Mouse (Mus musculus): ENCODE results near the gene Muc16. TPM values are rescaled to one million over a fixed set of nuclear protein-coding genes. Genes with fewer than 3 reads are reported as not detected.

Muc16 gene
- polyA plus RNA-seq (2015; fragmentation: Nextera tagmentation; extraction: Ambion mirVana), result 1.1 and 1.7 TPM in 2 replicates

DNA sequence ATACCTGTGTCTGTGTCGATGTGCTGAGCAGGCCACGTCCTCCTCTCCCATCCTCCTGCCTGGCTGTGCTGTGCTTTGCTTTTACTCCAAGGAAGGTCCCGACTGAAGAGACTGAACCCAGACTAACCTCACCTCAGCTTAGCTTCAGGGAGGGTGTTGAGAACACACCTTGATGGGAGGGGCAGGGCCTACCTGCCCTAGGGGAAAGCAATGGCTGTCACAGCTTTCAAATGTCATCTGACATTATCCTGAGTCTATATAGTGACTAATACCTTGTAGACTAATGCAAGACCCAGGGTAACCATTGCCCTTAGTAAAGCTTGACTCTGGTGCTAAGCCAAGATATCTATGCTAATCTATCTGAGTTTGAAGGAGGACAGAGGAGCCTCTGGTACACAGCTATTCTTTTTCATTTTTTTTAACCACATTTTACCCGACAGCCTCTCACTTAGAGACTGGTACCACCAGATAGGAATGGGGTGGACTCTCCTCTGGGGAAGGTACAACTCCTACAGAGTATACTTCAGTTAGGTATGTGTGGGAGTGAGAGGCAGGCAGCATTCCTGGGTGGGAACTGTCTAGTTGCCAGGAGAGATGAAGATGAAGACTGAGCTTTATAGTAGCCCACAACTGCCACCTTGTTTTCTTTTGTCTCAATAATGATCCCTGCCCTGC, at the start of gene Muc16:
Gene Muc16, minus strand, starts transcription at position 51 of the 675 bp plus-strand sequence.
- H3K4me1 ChIP-seq (replicated peaks; ENCODE audit: control insufficient read depth, insufficient read depth, low read length), result no peaks in the 10 kb centered on the region
- no peaks in the 10 kb centered on the region for H3K9me3 ChIP-seq (ENCODE audit: control insufficient read depth, low read length)
- WGBS, result 76% methylated on average over 4 of the region's 4 CpGs
- no peak for ATAC-seq (ENCODE audit: low read depth)
- H3K9ac ChIP-seq (ENCODE audit: low read length), result no peak within 1 kb of the TSS
- H3K27me3 ChIP-seq (ENCODE audit: control insufficient read depth, insufficient read depth, low read depth, low read length), result no peaks in the 10 kb centered on the region
- H3K4me3 ChIP-seq (ENCODE audit: low read length), result no peak within 1 kb of the TSS
- no peak within 1 kb of the TSS for H3K4me2 ChIP-seq (ENCODE audit: low read depth, low read length)
- H3K36me3 ChIP-seq (ENCODE audit: control insufficient read depth, insufficient read depth, low read length), result no peaks in the 10 kb centered on the region
- no peak within 1 kb of the TSS for H3K27ac ChIP-seq (ENCODE audit: low read length)

DNA sequence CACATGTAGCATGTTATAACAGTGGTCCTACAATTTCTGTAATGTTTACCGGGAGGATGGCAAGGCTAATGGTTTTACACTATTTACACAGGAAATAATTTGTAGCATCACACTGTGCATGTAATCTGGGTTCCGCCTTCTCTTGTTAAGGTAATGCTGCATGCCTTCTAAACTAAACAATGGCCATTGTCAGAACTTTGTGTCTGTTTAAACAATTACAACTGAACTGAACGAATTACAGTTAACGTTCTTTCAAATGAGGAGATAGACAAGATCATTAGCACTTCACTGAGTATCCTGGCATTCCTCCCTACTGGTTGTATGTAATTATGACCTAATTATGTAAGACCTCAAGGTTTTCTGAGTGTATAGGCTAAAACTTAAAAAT, 48.4 kb upstream of the Muc16 start:
- no peak overlapping the region for H3K4me3 ChIP-seq (ENCODE audit: low read length)
- H3K4me1 ChIP-seq (replicated peaks; ENCODE audit: control insufficient read depth, insufficient read depth, low read length), result no peaks in the 10 kb centered on the region
- no peaks in the 10 kb centered on the region for H3K9me3 ChIP-seq (ENCODE audit: control insufficient read depth, low read length)
- H3K27ac ChIP-seq (ENCODE audit: low read length), result no peak overlapping the region
- no peak overlapping the region for H3K9ac ChIP-seq (ENCODE audit: low read length)
- H3K4me2 ChIP-seq (ENCODE audit: low read depth, low read length), result no peak overlapping the region
- no peak for ATAC-seq (ENCODE audit: low read depth)
- no peaks in the 10 kb centered on the region for H3K27me3 ChIP-seq (ENCODE audit: control insufficient read depth, insufficient read depth, low read depth, low read length)
- no peaks in the 10 kb centered on the region for H3K36me3 ChIP-seq (ENCODE audit: control insufficient read depth, insufficient read depth, low read length)
- WGBS, result 35% methylated on average over 4 of the region's 4 CpGs

DNA sequence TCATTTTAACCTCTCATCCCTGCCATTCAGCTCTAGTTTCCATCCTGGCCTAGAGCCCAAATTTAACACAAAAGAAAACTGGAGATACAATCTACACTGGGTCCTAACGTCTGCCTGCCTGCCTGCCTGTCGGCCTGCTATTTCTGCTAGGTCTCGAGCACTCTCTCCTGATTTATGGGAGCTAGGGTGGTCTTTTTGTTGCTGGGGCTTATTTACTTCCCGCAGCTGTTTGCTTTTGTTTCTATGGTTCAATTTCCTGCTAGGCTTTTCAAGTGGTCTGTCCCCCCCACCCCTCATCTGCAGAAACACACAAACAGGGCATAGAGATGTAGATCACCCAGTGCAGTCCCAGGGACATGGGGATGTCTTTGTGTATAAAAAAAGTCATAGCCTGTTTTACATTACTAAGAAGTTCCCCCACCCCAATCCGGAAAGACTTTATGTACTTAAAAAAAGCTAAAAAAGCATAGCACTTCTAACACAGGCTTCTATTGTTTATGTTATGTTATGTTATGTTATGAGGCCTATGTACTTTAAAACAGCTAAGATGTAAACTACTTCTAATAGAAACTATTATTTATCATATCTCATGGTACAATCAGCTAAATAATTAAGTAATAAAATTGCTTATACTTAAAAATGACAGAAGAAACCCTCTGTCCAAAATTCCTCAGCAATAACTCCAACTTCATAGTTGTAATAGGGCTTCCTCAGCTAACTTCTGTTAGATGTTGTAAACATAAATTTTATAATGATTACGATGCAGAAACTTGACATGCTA, 47.8 kb upstream of the Muc16 start:
- no peaks in the 10 kb centered on the region for H3K9me3 ChIP-seq (ENCODE audit: control insufficient read depth, low read length)
- peak; percentile 79 for ATAC-seq (ENCODE audit: low read depth)
- H3K9ac ChIP-seq (ENCODE audit: low read length), result no peak overlapping the region
- H3K27ac ChIP-seq (ENCODE audit: low read length), result peak overlapping the region; percentile 58
- H3K4me2 ChIP-seq (ENCODE audit: low read depth, low read length), result no peak overlapping the region
- no peaks in the 10 kb centered on the region for H3K27me3 ChIP-seq (ENCODE audit: control insufficient read depth, insufficient read depth, low read depth, low read length)
- H3K4me3 ChIP-seq (ENCODE audit: low read length), result no peak overlapping the region
- no peaks in the 10 kb centered on the region for H3K4me1 ChIP-seq (replicated peaks; ENCODE audit: control insufficient read depth, insufficient read depth, low read length)
- 21% methylated on average over 6 of the region's 6 CpGs for WGBS
- no peaks in the 10 kb centered on the region for H3K36me3 ChIP-seq (ENCODE audit: control insufficient read depth, insufficient read depth, low read length)

DNA sequence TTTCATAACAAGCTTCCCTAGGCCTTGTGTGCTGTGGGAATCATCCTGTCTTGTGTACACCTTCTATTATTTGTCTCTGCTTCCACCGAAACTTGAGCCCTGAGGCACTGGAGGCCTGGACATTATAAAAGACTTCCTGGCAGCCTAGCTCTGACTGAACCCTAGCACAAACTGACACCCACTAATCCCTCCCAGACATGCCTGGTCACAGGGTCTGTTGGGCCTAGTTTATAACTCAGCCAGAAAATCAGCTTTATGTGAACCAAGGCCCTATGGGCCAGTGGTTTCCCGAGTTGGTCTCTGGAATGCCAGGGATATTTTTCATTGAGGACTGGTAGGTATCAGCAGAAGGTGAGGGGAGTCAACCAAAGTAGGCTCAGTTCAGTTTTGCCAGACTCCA, 46.7 kb upstream of the Muc16 start:
- 40% methylated on average over 2 of the region's 2 CpGs for WGBS
- Histone ChIP-seq H3K27ac (ENCODE audit: low read length) (no peak overlapping the region), H3K36me3 (ENCODE audit: control insufficient read depth, insufficient read depth, low read length) (no peaks in the 10 kb centered on the region), H3K4me3 (ENCODE audit: low read length) (no peak overlapping the region), H3K9ac (ENCODE audit: low read length) (no peak overlapping the region), H3K4me2 (ENCODE audit: low read depth, low read length) (no peak overlapping the region), H3K27me3 (ENCODE audit: control insufficient read depth, insufficient read depth, low read depth, low read length) (no peaks in the 10 kb centered on the region), H3K4me1 (replicated peaks; ENCODE audit: control insufficient read depth, insufficient read depth, low read length) (no peaks in the 10 kb centered on the region), H3K9me3 (ENCODE audit: control insufficient read depth, low read length) (no peaks in the 10 kb centered on the region)
- no peak for ATAC-seq (ENCODE audit: low read depth)

DNA sequence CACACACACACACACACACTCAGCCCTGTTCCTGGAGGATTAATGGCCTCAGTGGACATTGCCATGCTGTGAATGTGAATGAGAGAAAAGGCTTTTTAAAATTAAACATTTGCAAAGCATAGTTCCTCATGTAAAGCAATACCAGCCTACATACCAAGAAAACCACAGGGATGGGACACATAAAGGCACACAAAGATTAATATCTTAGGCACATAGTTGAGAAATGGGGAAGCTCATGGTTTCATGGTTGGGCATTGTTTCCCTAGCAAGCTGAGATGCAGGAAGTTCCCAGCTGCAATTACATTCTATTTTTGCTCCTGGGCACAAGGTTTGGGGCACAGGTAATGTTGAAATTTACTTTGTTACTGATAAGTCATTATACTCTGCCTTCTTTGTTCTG, 31.3 kb upstream of the Muc16 start:
- Histone ChIP-seq H3K9ac (ENCODE audit: low read length) (no peak overlapping the region), H3K4me2 (ENCODE audit: low read depth, low read length) (no peak overlapping the region), H3K9me3 (ENCODE audit: control insufficient read depth, low read length) (no peaks in the 10 kb centered on the region), H3K36me3 (ENCODE audit: control insufficient read depth, insufficient read depth, low read length) (no peaks in the 10 kb centered on the region), H3K4me3 (ENCODE audit: low read length) (no peak overlapping the region), H3K27ac (ENCODE audit: low read length) (no peak overlapping the region), H3K27me3 (ENCODE audit: control insufficient read depth, insufficient read depth, low read depth, low read length) (no peaks in the 10 kb centered on the region), H3K4me1 (replicated peaks; ENCODE audit: control insufficient read depth, insufficient read depth, low read length) (no peaks in the 10 kb centered on the region)
- no peak for ATAC-seq (ENCODE audit: low read depth)

DNA sequence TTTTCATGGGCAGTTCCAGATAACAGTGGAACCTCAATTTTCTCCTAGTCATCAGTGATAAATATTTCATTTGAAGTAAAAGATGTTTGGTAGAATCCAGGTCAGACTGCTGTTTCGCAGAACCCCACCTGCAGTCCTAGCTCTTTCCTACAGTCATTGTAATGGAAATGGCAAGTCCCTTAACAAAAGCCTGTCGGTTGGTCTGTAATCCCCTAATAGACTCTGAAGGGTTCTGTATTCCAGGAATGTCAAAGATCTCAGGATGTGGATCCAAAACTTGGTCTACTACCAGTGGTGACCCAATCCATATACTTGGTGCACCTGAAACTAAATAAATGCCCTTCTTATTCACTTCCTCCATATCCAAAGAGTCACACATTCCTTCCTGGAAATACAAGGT, 76.0 kb downstream of the Muc16 start:
- H3K27me3 ChIP-seq (ENCODE audit: control insufficient read depth, insufficient read depth, low read depth, low read length), result no peaks in the 10 kb centered on the region
- H3K4me3 ChIP-seq (ENCODE audit: low read length), result no peak overlapping the region
- no peak overlapping the region for H3K4me2 ChIP-seq (ENCODE audit: low read depth, low read length)
- 69% methylated on average over 2 of the region's 2 CpGs for WGBS
- no peaks in the 10 kb centered on the region for H3K36me3 ChIP-seq (ENCODE audit: control insufficient read depth, insufficient read depth, low read length)
- H3K27ac ChIP-seq (ENCODE audit: low read length), result no peak overlapping the region
- H3K4me1 ChIP-seq (replicated peaks; ENCODE audit: control insufficient read depth, insufficient read depth, low read length), result no peaks in the 10 kb centered on the region
- H3K9me3 ChIP-seq (ENCODE audit: control insufficient read depth, low read length), result no peaks in the 10 kb centered on the region
- H3K9ac ChIP-seq (ENCODE audit: low read length), result no peak overlapping the region
- ATAC-seq (ENCODE audit: low read depth), result no peak

DNA sequence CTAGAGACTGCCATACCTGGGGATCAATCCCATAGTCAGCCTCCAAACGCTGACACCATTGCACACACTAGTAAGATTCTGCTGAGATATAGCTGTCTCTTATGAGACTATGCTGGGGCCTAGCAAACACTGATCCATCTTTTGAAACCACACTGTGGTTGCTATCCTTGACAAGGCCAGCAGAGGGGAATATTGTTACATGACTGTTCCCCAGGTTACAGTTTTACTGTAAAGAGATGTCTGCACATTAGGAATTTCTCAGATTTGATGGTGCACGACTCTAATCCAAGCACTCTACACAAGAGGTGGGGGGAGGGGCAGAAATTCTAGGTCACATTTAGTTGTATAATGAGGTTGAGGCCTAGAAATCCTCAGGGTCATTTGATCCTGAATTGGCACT, 166.2 kb downstream of the Muc16 start:
- no peak for ATAC-seq (ENCODE audit: low read depth)
- H3K4me3 ChIP-seq (ENCODE audit: low read length), result no peak overlapping the region
- H3K9me3 ChIP-seq (ENCODE audit: control insufficient read depth, low read length), result no peaks in the 10 kb centered on the region
- H3K27me3 ChIP-seq (ENCODE audit: control insufficient read depth, insufficient read depth, low read depth, low read length), result no peaks in the 10 kb centered on the region
- no peak overlapping the region for H3K9ac ChIP-seq (ENCODE audit: low read length)
- no peak overlapping the region for H3K4me2 ChIP-seq (ENCODE audit: low read depth, low read length)
- WGBS, result 40% methylated on average over 2 of the region's 2 CpGs
- no peaks in the 10 kb centered on the region for H3K36me3 ChIP-seq (ENCODE audit: control insufficient read depth, insufficient read depth, low read length)
- no peaks in the 10 kb centered on the region for H3K4me1 ChIP-seq (replicated peaks; ENCODE audit: control insufficient read depth, insufficient read depth, low read length)
- no peak overlapping the region for H3K27ac ChIP-seq (ENCODE audit: low read length)

DNA sequence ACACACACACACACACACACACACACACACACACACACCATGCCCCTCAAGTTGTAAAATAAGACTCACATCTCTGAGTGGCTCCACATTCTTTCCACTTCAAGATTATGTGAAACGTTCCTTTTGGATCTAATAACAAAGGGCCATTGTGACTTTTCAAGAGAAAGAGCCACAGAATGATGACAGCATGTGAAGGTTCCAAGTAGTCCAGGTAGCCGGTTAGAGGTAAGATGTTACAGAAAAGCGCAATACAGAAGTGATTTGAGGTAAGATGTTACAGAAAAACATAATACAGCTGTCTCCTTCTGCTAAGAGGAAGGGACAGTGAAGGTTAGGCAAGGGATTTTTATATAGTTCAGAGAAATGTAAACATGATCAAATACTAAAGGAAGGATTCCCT, 196.2 kb downstream of the Muc16 start, which contains the start of the genes Zfp558 and Mbd3l1:
Gene Zfp558, minus strand, starts transcription at position 101 of the 400 bp plus-strand sequence.
Gene Mbd3l1, plus strand, starts transcription at position 192 of the 400 bp plus-strand sequence.
- no peak within 1 kb of the TSS for H3K27ac ChIP-seq (ENCODE audit: low read length)
- no peak for ATAC-seq (ENCODE audit: low read depth)
- H3K9me3 ChIP-seq (ENCODE audit: control insufficient read depth, low read length), result no peaks in the 10 kb centered on the region
- H3K36me3 ChIP-seq (ENCODE audit: control insufficient read depth, insufficient read depth, low read length), result no peaks in the 10 kb centered on the region
- H3K4me2 ChIP-seq (ENCODE audit: low read depth, low read length), result no peak within 1 kb of the TSS
- no peaks in the 10 kb centered on the region for H3K27me3 ChIP-seq (ENCODE audit: control insufficient read depth, insufficient read depth, low read depth, low read length)
- H3K4me3 ChIP-seq (ENCODE audit: low read length), result no peak within 1 kb of the TSS
- no peak within 1 kb of the TSS for H3K9ac ChIP-seq (ENCODE audit: low read length)
- 55% methylated on average over 3 of the region's 3 CpGs for WGBS
- H3K4me1 ChIP-seq (replicated peaks; ENCODE audit: control insufficient read depth, insufficient read depth, low read length), result no peaks in the 10 kb centered on the region

DNA sequence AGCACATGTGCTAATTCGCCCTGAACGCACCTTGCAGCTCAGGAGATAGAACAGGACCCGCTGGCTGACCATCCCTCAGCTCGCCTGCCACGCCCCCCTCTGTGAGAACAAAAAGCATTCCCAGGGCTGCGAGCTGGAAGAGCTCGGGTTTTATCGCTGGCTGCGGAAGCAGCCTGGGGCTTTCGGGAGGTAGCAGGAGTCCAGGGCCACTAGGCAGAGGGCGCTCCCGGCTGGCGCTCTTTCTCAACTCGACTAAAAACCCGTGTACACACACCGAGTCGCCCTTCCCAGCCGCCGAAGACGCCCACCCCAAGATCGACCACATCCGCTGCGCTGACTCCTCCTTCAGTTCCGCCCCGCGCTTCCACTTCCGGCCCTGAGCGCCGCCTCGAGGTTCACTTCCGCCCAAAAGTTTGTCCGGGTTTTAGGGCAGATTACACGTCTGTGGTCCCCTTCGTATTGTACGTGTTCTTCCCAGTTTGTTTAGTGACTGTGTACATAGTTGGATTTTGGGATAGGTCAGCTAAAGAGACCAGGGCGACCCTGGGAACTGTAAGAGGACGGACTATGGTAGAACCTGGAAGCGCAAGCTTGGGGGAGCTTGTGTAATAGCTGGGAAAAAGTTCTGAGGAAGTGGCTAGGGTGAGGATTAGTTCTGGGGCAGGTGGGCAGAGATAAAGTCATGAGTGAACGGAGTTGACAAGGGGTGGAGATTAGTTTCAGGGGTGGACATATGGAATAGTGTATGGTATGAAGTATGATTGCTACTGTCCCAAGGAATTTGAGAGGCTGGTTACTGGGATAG, 200.8 kb downstream of the Muc16 start:
- peak; percentile 98 for ATAC-seq (ENCODE audit: low read depth)
- H3K4me2 ChIP-seq (ENCODE audit: low read depth, low read length), result peak overlapping the region; percentile 85

More for the DNA sequence above, 200.8 kb downstream of the Muc16 start:
- Histone ChIP-seq H3K9ac (ENCODE audit: low read length) (peak overlapping the region; percentile 72), H3K4me1 (replicated peaks; ENCODE audit: control insufficient read depth, insufficient read depth, low read length) (0 out of 2 replicates have a peak, but pooled peaks cover 4% of the 10 kb centered on the region), H3K27me3 (ENCODE audit: control insufficient read depth, insufficient read depth, low read depth, low read length) (no peaks in the 10 kb centered on the region), H3K27ac (ENCODE audit: low read length) (peak overlapping the region; percentile 85), H3K9me3 (ENCODE audit: control insufficient read depth, low read length) (no peaks in the 10 kb centered on the region), H3K36me3 (ENCODE audit: control insufficient read depth, insufficient read depth, low read length) (no peaks in the 10 kb centered on the region), H3K4me3 (ENCODE audit: low read length) (peak overlapping the region; percentile 65)
- WGBS, result 3% methylated on average over 39 of the region's 39 CpGs
